Mouse (Mus musculus) spleen, adult 2 months (tissue): ENCODE results near the gene Flii. TPM values are rescaled to one million over a fixed set of nuclear protein-coding genes. Genes with fewer than 3 reads are reported as not detected.

Experiments
- DNase-seq, 2 experiments: peaks; one replicate each; pipeline versions ENCODE4 v3.0.0 to v3.0.0-alpha.2; 2012 to 2021; ENCODE audit warnings: low spot score in 2 of 2, low read depth in 1 of 2
- H3K27ac ChIP-seq: fragments of 200-500 bp; 2 replicates; pipeline ENCODE4 v1.5.1; 2012; ENCODE audit warnings: low read length, inconsistent platforms; ENCODE audit not compliant: insufficient read depth
- H3K27me3 ChIP-seq: fragments of 200-500 bp; 2 replicates; pipeline ENCODE4 v1.6.1; 2012; ENCODE audit warnings: mild to moderate bottlenecking, moderate library complexity, low read length, inconsistent platforms; ENCODE audit not compliant: control insufficient read depth, insufficient read depth
- H3K36me3 ChIP-seq: fragments of 200-500 bp; 2 replicates; pipeline ENCODE4 v1.6.1; 2012; ENCODE audit warnings: mild to moderate bottlenecking, low read length, inconsistent platforms; ENCODE audit not compliant: control insufficient read depth, insufficient read depth
- H3K4me1 ChIP-seq: fragments of 200-500 bp; 2 replicates; pipeline ENCODE4 v1.6.1; 2011; ENCODE audit warnings: inconsistent platforms; ENCODE audit not compliant: control insufficient read depth, insufficient read depth, insufficient read length
- H3K4me3 ChIP-seq: fragments of 200-500 bp; 2 replicates; pipeline ENCODE4 v1.5.1; 2011; ENCODE audit warnings: mild to moderate bottlenecking, inconsistent platforms; ENCODE audit not compliant: insufficient read depth, insufficient read length; ENCODE audit errors: extremely low read depth
- CTCF ChIP-seq: fragments of 200-500 bp; IDR thresholded peaks from 2 replicates; pipeline ENCODE4 v1.5.1; 2011; ENCODE audit warnings: mild to moderate bottlenecking, inconsistent platforms; ENCODE audit not compliant: insufficient read depth, insufficient read length, insufficient replicate concordance; ENCODE audit errors: extremely low read depth
- POLR2A ChIP-seq: fragments of 200-500 bp; IDR thresholded peaks from 2 replicates; pipeline ENCODE4 v1.6.1; 2011; ENCODE audit warnings: low read depth, low read length, inconsistent platforms
- WGBS: fragments of 180-500 bp; shearing (Covaris S2); methylation state at CpG from one replicate; pipeline ENCODE4 v1.1.7; 2018; 5-methylcytosine and 5-hydroxymethylcytosine counted together
- polyA plus RNA-seq: library from polyadenylated mRNA; depleted of rRNA; stranded (reverse); fragments of >200 nt; gene quantifications from 2 replicates; pipeline ENCODE4 v1.2.3, GENCODE M21; 2012

The Flii gene
- polyA plus RNA-seq, 1 experiment = 164 TPM

DNA sequence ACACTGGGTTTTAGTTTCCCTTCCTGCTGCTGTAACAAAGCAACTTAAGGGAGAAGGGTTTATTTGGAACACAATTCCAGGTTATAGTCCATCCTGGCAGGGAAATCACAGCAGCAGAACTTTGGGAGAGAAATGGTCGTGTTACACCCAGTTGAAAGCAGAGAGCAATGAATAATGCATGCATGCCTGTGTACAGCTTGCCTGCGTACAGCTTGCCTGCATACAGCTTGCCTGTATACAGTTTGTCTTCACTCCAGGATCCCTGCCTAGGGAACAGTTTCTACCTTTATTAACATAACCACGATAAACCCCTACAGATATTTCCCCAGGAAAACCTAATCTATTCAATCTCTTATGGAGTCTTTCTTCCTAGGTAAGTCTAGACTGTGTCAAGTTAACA, 43.7 kb upstream of the Flii start:
- DNase-seq = no peak
- H3K27ac ChIP-seq = no peak overlapping the region
- no peaks in the 10 kb centered on the region for H3K27me3 ChIP-seq
- H3K36me3 ChIP-seq = no peaks in the 10 kb centered on the region
- H3K4me1 ChIP-seq = peaks cover under 1% of the 10 kb centered on the region; the same call in 1 of the 2 replicates
- H3K4me3 ChIP-seq = no peak overlapping the region
- 88% methylated on average over 3 of the region's 3 CpGs for WGBS
- TF ChIP-seq POLR2A (no peak), CTCF (no peak)

DNA sequence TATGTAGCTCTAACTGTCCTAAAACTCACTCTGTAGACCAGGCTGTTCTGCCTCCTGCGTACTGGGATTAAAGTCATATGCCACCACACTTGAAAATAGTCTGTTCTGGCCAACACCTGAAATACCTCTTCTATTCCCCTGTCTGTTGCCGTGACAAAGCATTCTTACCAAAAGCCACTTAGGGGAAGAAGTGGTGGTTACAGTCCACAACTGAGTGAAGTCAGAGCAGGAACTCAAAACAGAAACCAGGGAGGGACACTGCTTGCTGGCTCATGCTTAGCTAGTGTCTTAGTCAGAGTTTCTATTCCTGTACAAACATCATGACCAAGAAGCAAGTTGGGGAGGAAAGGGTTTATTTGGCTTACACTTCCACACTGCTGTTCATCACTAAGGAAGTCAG, 42.3 kb upstream of the Flii start:
- H3K4me3 ChIP-seq = no peak overlapping the region
- WGBS = 28% methylated on average over 2 of the region's 2 CpGs

GRCm38 (mm10) chr11:60766969-60767368, 39.9 kb upstream of the Flii start:
- Histone ChIP-seq H3K27ac (no peak overlapping the region), H3K4me3 (no peak overlapping the region), H3K27me3 (no peaks in the 10 kb centered on the region), H3K4me1 (no peaks in the 10 kb centered on the region), H3K36me3 (peaks cover 3% of the 10 kb centered on the region)
- WGBS = 77% methylated on average over 4 of the region's 4 CpGs
- TF ChIP-seq CTCF (no peak), POLR2A (no peak)
- no peak for DNase-seq

More for the DNA sequence above, 42.3 kb upstream of the Flii start:
- no peak for TF ChIP-seq POLR2A
- TF ChIP-seq CTCF = no peak
- Histone ChIP-seq H3K36me3 (no peaks in the 10 kb centered on the region), H3K27me3 (no peaks in the 10 kb centered on the region), H3K27ac (no peak overlapping the region), H3K4me1 (no peaks in the 10 kb centered on the region)
- DNase-seq = no peak

DNA sequence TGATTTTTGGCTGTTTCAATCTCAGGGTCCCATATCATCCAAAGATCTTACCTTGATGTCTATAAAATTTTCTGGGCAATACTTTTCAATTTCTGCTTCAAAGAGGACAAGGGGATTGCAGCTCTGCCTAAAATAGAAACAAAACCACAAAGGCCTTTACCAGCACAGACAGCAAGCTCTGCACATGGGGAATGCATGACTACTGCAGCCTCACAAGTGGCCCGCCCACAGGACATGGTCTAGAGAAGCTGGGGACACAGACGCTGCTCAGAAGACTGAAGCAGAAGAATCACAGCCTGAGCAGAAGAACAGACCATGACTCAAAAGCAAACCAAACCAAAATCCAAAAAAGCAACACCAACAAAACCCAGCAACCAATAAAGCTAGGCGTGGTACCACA, 34.6 kb upstream of the Flii start:
- H3K27ac ChIP-seq = no peak overlapping the region
- H3K36me3 ChIP-seq = peaks cover 13% of the 10 kb centered on the region
- DNase-seq = no peak
- WGBS = 57% methylated on average over 3 of the region's 3 CpGs
- H3K4me1 ChIP-seq = no peaks in the 10 kb centered on the region
- no peak for TF ChIP-seq POLR2A
- no peak overlapping the region for H3K4me3 ChIP-seq
- no peaks in the 10 kb centered on the region for H3K27me3 ChIP-seq

- Histone ChIP-seq H3K4me1 (no peaks in the 10 kb centered on the region), H3K4me3 (no peak overlapping the region), H3K36me3 (peaks cover 18% of the 10 kb centered on the region), H3K27me3 (no peaks in the 10 kb centered on the region), H3K27ac (no peak overlapping the region)
- DNase-seq = no peak
- TF ChIP-seq POLR2A = no peak
- WGBS = 92% methylated on average over 7 of the region's 7 CpGs
Observed at GRCm38 (mm10) chr11:60755570-60755969, 28.5 kb upstream of the Flii start.

DNA sequence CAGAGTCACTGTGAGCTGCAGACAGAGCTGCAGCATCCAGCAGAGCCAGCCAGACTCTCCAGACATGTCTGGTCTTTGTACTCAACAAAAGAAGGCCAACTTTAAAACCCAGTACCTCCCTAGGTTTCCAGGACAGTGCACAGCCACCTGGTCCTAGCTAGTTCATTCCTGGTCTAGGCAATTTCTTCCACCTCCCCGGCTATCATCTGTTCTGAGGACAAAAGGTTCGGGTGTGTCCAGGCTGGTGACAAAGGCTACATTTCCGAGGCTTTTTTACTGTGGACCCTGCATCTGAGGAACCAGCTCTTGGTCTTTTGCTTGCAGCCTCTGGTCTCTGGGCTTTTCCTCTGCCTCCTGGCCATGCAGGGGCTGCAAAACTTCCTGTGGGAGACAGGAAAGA, 13.3 kb upstream of the Flii start:
- peaks cover 10% of the 10 kb centered on the region; the same call in 1 of the 2 replicates for H3K4me1 ChIP-seq
- 92% methylated on average over 3 of the region's 3 CpGs for WGBS

DNA sequence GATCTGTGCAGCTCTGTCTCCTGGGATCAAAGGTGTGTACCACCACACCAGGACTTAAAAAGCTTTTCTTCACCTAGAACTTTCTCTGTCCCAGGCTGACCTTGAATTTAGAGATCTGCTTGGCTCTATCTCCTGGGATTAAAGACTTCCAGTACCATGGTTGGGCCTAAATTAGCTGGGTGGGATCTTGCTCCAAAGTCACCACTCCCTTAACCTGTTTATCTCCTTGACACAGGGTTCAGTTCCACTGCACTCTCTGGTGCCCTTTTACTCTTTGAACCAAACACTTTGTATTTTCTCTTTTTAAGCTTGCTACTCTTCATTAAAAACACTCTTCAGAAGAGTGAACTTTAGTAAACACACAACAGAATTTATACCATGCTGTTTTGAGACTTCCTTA, 10.4 kb upstream of the Flii start:
- Histone ChIP-seq H3K4me1 (peaks cover 2% of the 10 kb centered on the region; the same call in 1 of the 2 replicates), H3K27me3 (no peaks in the 10 kb centered on the region), H3K36me3 (peaks cover 7% of the 10 kb centered on the region), H3K27ac (no peak overlapping the region), H3K4me3 (no peak overlapping the region)
- no peak for DNase-seq
- no peak for TF ChIP-seq CTCF
- TF ChIP-seq POLR2A = no peak

More for the DNA sequence above, 13.3 kb upstream of the Flii start:
- no peak overlapping the region for H3K4me3 ChIP-seq
- TF ChIP-seq POLR2A (no peak), CTCF (no peak)
- peaks cover 12% of the 10 kb centered on the region for H3K36me3 ChIP-seq
- no peak overlapping the region for H3K27ac ChIP-seq
- H3K27me3 ChIP-seq = no peaks in the 10 kb centered on the region
- no peak for DNase-seq
